Mouse (Mus musculus): ENCODE results near the gene Barhl2.

GRCm38 (mm10) chr5:106457986-106458476 lies at the start of gene Barhl2:
- TF ChIP-seq POLR2A (IDR thresholded peaks at IDR 0.05; ENCODE audit: low read depth, low read length), result no peak
- TF ChIP-seq CTCF (conservative IDR thresholded peaks at IDR 0.05; ENCODE audit: insufficient read depth, insufficient read length, low read depth, low read length), result no peak

All from kidney, adult 2 months (tissue).